28 mouse cellular contexts compared by ENCODE assay signal in genomic region chr10:95164949-95165348, GRCm38 (mm10).
"Had no signal": no experiment of that assay in that cellular context is flagged by ENCODE, and none has a peak within 500 bp of the region (broad histone marks: within the 10 kb centered on the region; RNA-seq: fewer than 3 reads in every experiment).

No protein-coding gene starts in this region.

- H3K27me3 ChIP-seq: embryonic facial prominence, embryonic 12.5 days; embryonic facial prominence, embryonic 13.5 days; embryonic facial prominence, embryonic 15.5 days; forebrain, embryonic 12.5 days; forebrain, embryonic 13.5 days; forebrain, embryonic 15.5 days had no signal

- H3K4me3 ChIP-seq: embryonic facial prominence, embryonic 10.5 days; embryonic facial prominence, embryonic 12.5 days; embryonic facial prominence, embryonic 13.5 days; embryonic facial prominence, embryonic 15.5 days; erythroblast, embryonic 14.5 days; forebrain, embryonic 10.5 days; forebrain, embryonic 12.5 days; forebrain, embryonic 13.5 days; forebrain, embryonic 15.5 days; gastrocnemius, adult 2 months; heart, adult 2 months had no signal

- H3K9me3 ChIP-seq: embryonic facial prominence, embryonic 10.5 days; embryonic facial prominence, embryonic 12.5 days; embryonic facial prominence, embryonic 13.5 days; embryonic facial prominence, embryonic 15.5 days; forebrain, embryonic 10.5 days; forebrain, embryonic 12.5 days; forebrain, embryonic 13.5 days; forebrain, embryonic 15.5 days had no signal

- H3K4me2 ChIP-seq: embryonic facial prominence, embryonic 12.5 days; embryonic facial prominence, embryonic 13.5 days; embryonic facial prominence, embryonic 15.5 days; forebrain, embryonic 12.5 days; forebrain, embryonic 13.5 days; forebrain, embryonic 15.5 days had no signal

- H3K27ac ChIP-seq: embryonic facial prominence, embryonic 10.5 days; embryonic facial prominence, embryonic 12.5 days; embryonic facial prominence, embryonic 13.5 days; embryonic facial prominence, embryonic 15.5 days; forebrain, embryonic 10.5 days; forebrain, embryonic 12.5 days; forebrain, embryonic 13.5 days; forebrain, embryonic 15.5 days; gastrocnemius, adult 2 months; heart, adult 2 months had no signal

- DNase-seq: cerebellum, adult 2 months; cerebellum, adult 8-10 months; cerebellum, adult 9-10 months; cerebellum, adult 9-11 months; cerebellum, postnatal 10 days; cerebellum, postnatal 14 days; cerebellum, postnatal 25 days; cerebellum, postnatal 36 days; embryo, embryonic 11 days; forebrain, postnatal 0 days; gastrocnemius, adult 2 months; gastrocnemius, postnatal 10 days; gastrocnemius, postnatal 14 days; gastrocnemius, postnatal 25 days; gastrocnemius, postnatal 36 days; heart, adult 18-20 months; heart, adult 2 months had no signal

- ATAC-seq: forebrain, embryonic 13.5 days; forebrain, embryonic 14.5 days; forebrain, embryonic 15.5 days; forebrain, embryonic 16.5 days; forebrain, postnatal 0 days had no signal

- H3K36me3 ChIP-seq: embryonic facial prominence, embryonic 10.5 days; embryonic facial prominence, embryonic 12.5 days; embryonic facial prominence, embryonic 13.5 days; embryonic facial prominence, embryonic 15.5 days; forebrain, embryonic 10.5 days; forebrain, embryonic 12.5 days; forebrain, embryonic 15.5 days had no signal

- H3K4me1 ChIP-seq: forebrain, embryonic 12.5 days; forebrain, embryonic 13.5 days; forebrain, embryonic 15.5 days had no signal

- H3K9ac ChIP-seq: embryonic facial prominence, embryonic 12.5 days; embryonic facial prominence, embryonic 13.5 days; embryonic facial prominence, embryonic 15.5 days; forebrain, embryonic 12.5 days; forebrain, embryonic 13.5 days; forebrain, embryonic 15.5 days; forebrain, postnatal 0 days had no signal
